Mouse (Mus musculus): ENCODE data around the gene Col9a2.

DNA sequence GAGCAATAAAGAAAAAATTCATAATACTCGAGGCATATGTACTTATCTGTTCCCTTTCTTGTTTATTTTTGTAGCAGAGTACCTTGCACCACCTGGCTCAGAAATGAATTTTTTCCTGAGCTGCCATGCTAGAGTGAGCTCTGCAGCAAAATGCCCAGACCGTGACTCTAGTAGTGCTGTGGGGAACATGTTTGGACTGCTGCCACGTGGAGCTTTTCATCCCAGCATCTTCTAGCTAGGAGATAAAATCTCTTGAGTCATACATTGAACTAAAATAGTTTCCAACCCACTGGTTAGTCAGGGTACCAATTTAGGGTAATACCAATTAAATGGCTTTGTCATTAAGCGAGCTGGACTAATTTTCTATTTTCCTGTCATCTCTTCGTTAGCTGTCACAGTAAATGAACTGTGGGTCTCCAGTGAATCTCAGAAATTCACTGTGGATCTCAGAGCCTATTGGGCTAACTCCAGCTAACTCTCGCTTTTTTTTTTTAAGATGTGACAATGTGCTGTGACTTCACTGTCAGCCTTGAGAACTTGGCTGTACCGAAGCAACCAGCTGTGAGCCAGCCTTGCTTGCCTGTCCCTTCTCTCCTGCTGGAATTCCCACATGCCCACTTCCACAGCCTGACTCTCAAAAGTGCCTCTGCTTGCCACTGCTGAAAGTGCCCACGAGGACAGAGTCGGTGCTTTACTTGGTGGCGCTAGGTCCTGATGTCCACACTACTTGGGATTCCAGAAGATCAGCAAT lies 19.0 kb upstream of the Col9a2 start:
- TF ChIP-seq CTCF (conservative IDR thresholded peaks at IDR 0.05; ENCODE audit: low read length) (no peak), POU5F1 (IDR thresholded peaks at IDR 0.05; ENCODE audit: borderline replicate concordance, low read length) (no peak), NANOG (IDR thresholded peaks at IDR 0.05; ENCODE audit: borderline replicate concordance, low read length) (no peak)

All from E14TG2a.4 (cell line).